Mouse (Mus musculus): ENCODE measurements around the gene Zcchc7. TPM values are rescaled to one million over a fixed set of nuclear protein-coding genes. Genes with fewer than 3 reads are reported as not detected.
"Not testable (repeated sequence)": the region's sequence is repeated elsewhere in the genome, so short reads cannot be mapped to it uniquely, and the experiment has no call there.

Zcchc7 gene
- polyA plus RNA-seq, 1 experiment from 2014 or later: 25.3 TPM

DNA sequence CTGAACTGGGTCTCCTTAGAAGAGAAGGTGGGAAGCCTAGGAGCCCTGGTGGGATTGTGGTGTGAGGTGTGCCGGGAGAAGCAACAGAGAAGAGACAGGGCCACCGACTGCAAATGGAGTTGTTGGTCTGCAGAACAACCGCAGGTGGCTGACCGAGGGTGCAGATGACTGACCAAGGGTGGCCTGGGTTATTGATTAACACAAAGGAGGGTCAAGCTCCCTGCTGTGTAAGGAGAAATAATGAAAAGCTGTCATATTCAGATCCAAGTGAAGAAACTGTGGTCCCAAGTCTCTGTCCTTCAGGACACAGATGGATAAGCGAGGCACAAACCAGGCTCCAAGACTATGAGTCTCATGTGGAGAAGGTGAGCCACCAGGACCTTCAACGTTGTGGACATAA lies 187.8 kb downstream of the Zcchc7 start:
- ATAC-seq (replicated peaks; ENCODE audit: insufficient number of reproducible peaks, insufficient read depth, low FRiP score, low read depth): no peak
- Histone ChIP-seq H3K4me2 (no peak overlapping the region), H3K4me1 (replicated peaks) (no peaks in the 10 kb centered on the region), H3K4me3 (no peak overlapping the region), H3K27ac (no peak overlapping the region), H3K36me3 (no peaks in the 10 kb centered on the region), H3K27me3 (no peaks in the 10 kb centered on the region), H3K9me3 (replicated peaks) (no peaks in the 10 kb centered on the region), H3K9ac (no peak overlapping the region)
- 83% methylated on average over 6 of the region's 6 CpGs for WGBS

DNA sequence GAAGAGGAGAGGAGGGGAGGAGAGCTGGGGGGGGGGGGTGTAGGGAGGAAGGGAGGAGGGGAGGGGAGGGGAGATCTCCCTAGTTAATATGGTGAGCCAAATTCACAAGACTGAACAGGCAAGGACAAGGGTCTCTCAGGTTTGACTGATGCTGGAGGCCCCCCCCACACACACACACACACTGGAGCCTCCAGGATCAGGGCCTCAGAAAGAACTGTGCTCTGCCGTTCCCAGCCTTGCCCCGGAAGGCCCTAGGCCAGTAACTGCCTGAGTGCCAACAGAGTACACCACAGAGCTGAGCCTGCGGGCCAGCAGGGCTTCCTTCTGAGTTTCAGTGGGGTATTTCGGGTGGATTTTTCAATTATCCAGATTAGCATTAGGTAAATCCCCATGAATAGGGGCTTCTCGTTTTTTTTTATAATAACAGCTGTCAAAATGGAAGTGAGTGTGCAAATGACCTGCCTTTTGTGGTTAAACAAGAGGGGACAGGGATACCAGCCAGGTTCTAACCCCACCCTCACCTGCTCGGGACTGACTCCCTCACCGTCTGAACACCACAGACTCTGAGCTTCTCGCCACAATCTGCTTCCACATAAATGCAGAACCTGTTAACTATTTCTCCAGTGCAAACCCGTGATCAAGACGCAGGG lies 188.9 kb downstream of the Zcchc7 start:
- Histone ChIP-seq H3K27me3 (no peaks in the 10 kb centered on the region), H3K4me2 (no peak overlapping the region), H3K9me3 (replicated peaks) (no peaks in the 10 kb centered on the region), H3K4me1 (replicated peaks) (no peaks in the 10 kb centered on the region), H3K36me3 (no peaks in the 10 kb centered on the region), H3K4me3 (no peak overlapping the region), H3K27ac (no peak overlapping the region), H3K9ac (no peak overlapping the region)
- WGBS: 75% methylated on average over 10 of the region's 10 CpGs
- ATAC-seq (replicated peaks; ENCODE audit: insufficient number of reproducible peaks, insufficient read depth, low FRiP score, low read depth): no peak

DNA sequence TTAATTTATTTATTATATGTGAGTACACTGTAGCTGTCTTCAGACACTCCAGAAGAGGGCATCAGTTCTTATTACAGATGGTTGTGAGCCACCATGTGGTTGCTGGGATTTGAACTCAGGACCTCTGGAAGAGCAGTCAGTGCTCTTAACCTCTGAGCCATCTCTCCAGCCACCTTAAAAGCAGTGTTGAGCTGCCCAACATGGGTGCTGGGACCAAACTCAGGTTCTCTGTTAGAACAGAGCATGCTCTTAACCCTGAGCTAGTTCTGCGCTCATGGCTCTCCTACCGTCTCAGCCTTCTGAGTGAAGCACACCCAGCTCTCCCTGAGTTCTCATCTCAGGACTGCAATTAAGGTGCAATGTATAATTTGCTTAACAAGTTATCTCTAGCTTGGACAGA lies 190.4 kb downstream of the Zcchc7 start:
- H3K4me3 ChIP-seq; ATAC-seq (replicated peaks; ENCODE audit: insufficient number of reproducible peaks, insufficient read depth, low FRiP score, low read depth): not testable (repeated sequence)

DNA sequence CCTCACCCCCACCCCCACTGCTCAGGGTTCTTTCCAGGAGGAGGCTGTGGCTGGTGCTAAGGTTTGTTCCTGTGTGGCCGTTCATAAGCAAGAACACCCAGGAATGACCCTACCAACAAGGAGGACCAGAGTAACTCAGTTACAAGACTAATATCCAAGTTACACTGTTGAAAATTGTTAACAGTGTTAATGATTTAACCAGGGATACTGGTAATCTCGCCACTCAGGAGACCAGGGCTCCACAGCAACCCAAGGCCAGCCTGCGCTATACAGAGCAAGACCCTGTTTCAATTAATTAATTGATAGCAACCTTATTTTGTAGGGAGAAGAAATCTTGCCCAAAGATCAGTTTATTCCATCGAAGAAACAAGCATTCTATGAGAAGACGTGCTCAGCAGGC lies 191.8 kb downstream of the Zcchc7 start:
- no peak for ATAC-seq (replicated peaks; ENCODE audit: insufficient number of reproducible peaks, insufficient read depth, low FRiP score, low read depth)
- 84% methylated on average over 5 of the region's 5 CpGs for WGBS
- Histone ChIP-seq H3K9ac (no peak overlapping the region), H3K4me1 (replicated peaks) (no peaks in the 10 kb centered on the region), H3K27ac (no peak overlapping the region), H3K36me3 (no peaks in the 10 kb centered on the region), H3K4me3 (no peak overlapping the region), H3K4me2 (no peak overlapping the region), H3K27me3 (no peaks in the 10 kb centered on the region), H3K9me3 (replicated peaks) (no peaks in the 10 kb centered on the region)

More for the DNA sequence above, 190.4 kb downstream of the Zcchc7 start:
- H3K4me1 ChIP-seq (replicated peaks); H3K27me3 ChIP-seq; H3K9ac ChIP-seq; H3K36me3 ChIP-seq; H3K4me2 ChIP-seq; H3K9me3 ChIP-seq (replicated peaks); H3K27ac ChIP-seq: not testable (repeated sequence)
- WGBS: 91% methylated on average over 2 of the region's 2 CpGs

DNA sequence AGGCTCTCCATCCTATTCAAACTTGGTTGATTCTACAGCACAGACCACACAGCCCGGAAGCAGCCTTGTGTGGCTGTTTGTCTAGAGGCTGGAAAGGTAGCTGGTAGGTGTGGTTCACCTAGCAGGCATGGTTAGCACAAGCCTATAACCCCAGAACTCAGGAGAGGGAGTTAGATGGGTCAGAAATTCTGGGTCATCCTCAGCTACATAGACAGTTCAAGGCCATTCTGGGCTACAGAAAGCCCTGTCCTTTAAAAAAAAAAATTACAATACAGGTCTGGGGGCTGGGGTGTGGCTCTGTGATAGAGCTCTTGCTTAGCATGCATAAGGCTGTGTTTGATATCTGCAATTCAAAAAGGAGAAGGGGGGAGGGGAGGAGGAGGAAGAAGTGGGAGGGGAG lies 192.6 kb downstream of the Zcchc7 start:
- H3K4me3 ChIP-seq: no peak overlapping the region
- ATAC-seq (replicated peaks; ENCODE audit: insufficient number of reproducible peaks, insufficient read depth, low FRiP score, low read depth): no peak
- 81% methylated on average over 1 of the region's 1 CpGs for WGBS

DNA sequence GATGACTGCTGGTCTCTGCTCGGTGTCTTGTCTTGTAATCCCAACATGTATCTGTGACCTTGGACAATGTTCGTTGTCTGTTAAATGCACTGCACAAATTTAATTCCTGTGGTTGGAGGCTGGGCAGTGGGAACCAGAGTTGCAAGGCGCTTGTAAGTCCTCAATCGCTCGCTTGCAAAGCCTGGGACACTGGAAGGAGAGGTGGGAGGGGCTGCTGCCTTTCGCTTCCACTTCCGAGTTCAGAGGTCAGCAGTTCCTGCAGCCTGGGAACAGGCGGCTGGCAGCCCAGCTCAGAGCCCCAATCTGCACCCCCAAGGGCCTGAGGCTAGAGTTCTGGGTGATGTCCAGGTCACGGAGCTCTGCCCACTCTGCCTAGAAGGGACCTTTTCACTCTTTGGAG lies 197.4 kb downstream of the Zcchc7 start:
- no peaks in the 10 kb centered on the region for H3K27me3 ChIP-seq
- no peak overlapping the region for H3K27ac ChIP-seq
- no peak overlapping the region for H3K9ac ChIP-seq
- no peaks in the 10 kb centered on the region for H3K36me3 ChIP-seq
- no peaks in the 10 kb centered on the region for H3K4me1 ChIP-seq (replicated peaks)
- no peak overlapping the region for H3K4me2 ChIP-seq
- 77% methylated on average over 9 of the region's 9 CpGs for WGBS
- H3K9me3 ChIP-seq (replicated peaks): no peaks in the 10 kb centered on the region
- no peak overlapping the region for H3K4me3 ChIP-seq
- ATAC-seq (replicated peaks; ENCODE audit: insufficient number of reproducible peaks, insufficient read depth, low FRiP score, low read depth): no peak

More for the DNA sequence above, 192.6 kb downstream of the Zcchc7 start:
- no peak overlapping the region for H3K4me2 ChIP-seq
- H3K9ac ChIP-seq: no peak overlapping the region
- no peaks in the 10 kb centered on the region for H3K27me3 ChIP-seq
- no peak overlapping the region for H3K27ac ChIP-seq
- no peaks in the 10 kb centered on the region for H3K4me1 ChIP-seq (replicated peaks)
- H3K36me3 ChIP-seq: no peaks in the 10 kb centered on the region
- H3K9me3 ChIP-seq (replicated peaks): no peaks in the 10 kb centered on the region

DNA sequence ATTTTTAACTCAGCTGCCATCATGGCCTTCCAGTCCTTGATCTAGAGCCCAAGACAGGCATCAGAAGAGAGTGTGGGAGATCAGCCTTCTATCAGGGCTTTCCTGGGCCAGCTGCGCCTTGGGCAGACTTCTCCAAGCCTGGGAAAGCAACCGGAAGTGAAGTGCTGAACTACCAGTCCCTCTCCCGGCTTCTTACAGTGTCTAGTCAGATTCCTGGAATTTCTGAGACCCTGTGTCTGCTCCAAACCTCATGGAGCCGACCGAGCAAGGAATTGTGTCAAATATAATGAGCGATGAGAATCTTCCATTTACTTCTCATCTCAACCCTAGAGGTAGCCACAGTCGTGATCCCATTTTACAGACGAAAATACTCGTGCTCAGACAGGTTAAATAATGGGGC lies 203.1 kb downstream of the Zcchc7 start:
- Histone ChIP-seq H3K9ac (no peak overlapping the region), H3K27me3 (no peaks in the 10 kb centered on the region), H3K27ac (no peak overlapping the region), H3K36me3 (no peaks in the 10 kb centered on the region), H3K4me1 (replicated peaks) (no peaks in the 10 kb centered on the region), H3K9me3 (replicated peaks) (no peaks in the 10 kb centered on the region), H3K4me3 (no peak overlapping the region), H3K4me2 (no peak overlapping the region)
- ATAC-seq (replicated peaks; ENCODE audit: insufficient number of reproducible peaks, insufficient read depth, low FRiP score, low read depth): no peak
- WGBS: 74% methylated on average over 9 of the region's 9 CpGs

DNA sequence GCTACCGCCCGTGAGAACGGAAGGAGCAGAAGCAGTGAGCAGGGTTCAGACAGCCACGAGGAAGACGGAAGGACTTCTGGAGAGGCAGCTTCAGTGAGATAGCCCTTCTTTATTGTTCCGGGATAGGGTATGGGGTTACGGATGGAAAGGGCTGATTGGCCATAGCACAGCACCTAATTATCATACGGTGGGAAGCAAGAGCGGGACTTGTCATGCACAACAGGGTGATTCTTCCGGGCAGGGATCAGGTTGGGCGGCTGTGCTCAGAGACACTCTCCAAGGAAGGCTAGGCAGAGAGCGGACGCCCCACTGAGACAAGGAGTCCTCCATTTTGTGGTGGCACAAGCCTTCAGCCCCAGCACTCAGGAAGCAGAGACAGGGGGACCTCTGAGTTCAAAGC lies 203.5 kb downstream of the Zcchc7 start:
- Histone ChIP-seq H3K4me1 (replicated peaks) (no peaks in the 10 kb centered on the region), H3K4me2 (no peak overlapping the region), H3K9me3 (replicated peaks) (no peaks in the 10 kb centered on the region), H3K4me3 (no peak overlapping the region), H3K27ac (no peak overlapping the region), H3K36me3 (no peaks in the 10 kb centered on the region), H3K9ac (no peak overlapping the region), H3K27me3 (no peaks in the 10 kb centered on the region)
- WGBS: 91% methylated on average over 13 of the region's 13 CpGs
- ATAC-seq (replicated peaks; ENCODE audit: insufficient number of reproducible peaks, insufficient read depth, low FRiP score, low read depth): no peak

DNA sequence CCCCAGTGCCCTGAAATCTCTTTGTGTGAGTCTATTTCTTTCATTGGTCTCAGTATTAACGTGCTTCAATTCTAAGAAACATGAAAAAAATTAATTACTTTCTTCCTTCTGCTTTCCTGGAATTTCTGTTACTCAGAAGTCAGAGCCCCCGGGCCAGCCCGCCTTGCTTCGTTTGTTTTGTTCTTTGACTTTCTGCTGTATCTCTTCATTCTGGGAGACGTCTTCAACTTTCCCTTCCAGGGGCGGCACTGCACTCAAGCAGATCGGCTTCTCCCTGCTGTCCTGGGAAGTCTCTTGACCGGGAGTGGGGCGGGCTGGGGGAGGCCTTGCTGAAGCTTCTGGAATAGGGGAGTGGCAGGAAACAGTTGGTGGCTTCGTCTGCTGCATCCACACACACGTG lies 207.5 kb downstream of the Zcchc7 start:
- ATAC-seq (replicated peaks; ENCODE audit: insufficient number of reproducible peaks, insufficient read depth, low FRiP score, low read depth): no peak
- WGBS: 68% methylated on average over 11 of the region's 11 CpGs

DNA sequence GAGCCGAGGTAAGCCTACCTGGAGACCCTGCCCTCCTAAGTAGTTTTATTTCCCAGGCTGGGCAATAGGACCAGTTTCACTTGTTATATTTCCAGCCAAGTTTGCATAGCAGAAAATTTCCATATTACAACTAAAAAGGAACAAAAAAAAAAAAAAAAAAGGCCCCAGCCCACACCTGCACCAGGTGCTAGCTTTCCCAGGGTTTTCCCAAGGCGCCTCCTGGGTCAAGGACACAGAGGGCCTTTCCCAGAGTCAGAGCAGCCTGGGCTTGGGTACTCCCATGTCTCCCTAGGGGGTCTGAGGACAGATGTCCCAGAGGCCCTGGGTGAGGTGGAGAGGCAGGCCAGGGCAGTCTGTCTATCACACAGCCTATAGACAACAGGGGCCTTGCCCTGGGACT lies 209.5 kb downstream of the Zcchc7 start:
- Histone ChIP-seq H3K9me3 (replicated peaks) (no peaks in the 10 kb centered on the region), H3K4me3 (no peak overlapping the region), H3K4me2 (no peak overlapping the region), H3K27ac (no peak overlapping the region), H3K27me3 (no peaks in the 10 kb centered on the region), H3K9ac (no peak overlapping the region), H3K36me3 (no peaks in the 10 kb centered on the region), H3K4me1 (replicated peaks) (no peaks in the 10 kb centered on the region)
- no peak for ATAC-seq (replicated peaks; ENCODE audit: insufficient number of reproducible peaks, insufficient read depth, low FRiP score, low read depth)
- 83% methylated on average over 2 of the region's 2 CpGs for WGBS

More for the DNA sequence above, 207.5 kb downstream of the Zcchc7 start:
- Histone ChIP-seq H3K27ac (no peak overlapping the region), H3K4me1 (replicated peaks) (no peaks in the 10 kb centered on the region), H3K9me3 (replicated peaks) (no peaks in the 10 kb centered on the region), H3K4me3 (no peak overlapping the region), H3K36me3 (no peaks in the 10 kb centered on the region), H3K27me3 (no peaks in the 10 kb centered on the region), H3K4me2 (no peak overlapping the region), H3K9ac (no peak overlapping the region)

DNA sequence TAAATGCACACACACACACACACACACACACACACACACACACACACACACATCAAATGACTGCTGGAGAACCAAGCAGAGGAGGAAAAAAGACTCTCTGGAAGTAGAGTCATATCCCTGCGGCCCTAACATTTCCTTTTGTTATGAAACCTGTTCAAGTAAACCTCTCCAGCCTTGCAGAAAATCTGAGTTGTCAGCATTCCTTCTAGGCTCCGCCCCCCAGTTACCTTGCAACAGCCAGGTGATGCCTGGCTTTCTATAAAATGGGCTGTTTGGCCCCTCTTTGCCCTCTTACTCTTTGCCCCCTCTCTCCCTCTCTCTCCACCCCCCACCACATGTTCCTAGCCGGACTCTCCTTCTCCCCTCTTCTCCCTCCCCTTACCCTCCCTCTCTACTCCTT lies 210.1 kb downstream of the Zcchc7 start:
- no peak overlapping the region for H3K9ac ChIP-seq
- H3K4me3 ChIP-seq: no peak overlapping the region
- WGBS: 70% methylated on average over 3 of the region's 3 CpGs
- no peak overlapping the region for H3K4me2 ChIP-seq
- no peaks in the 10 kb centered on the region for H3K9me3 ChIP-seq (replicated peaks)
- no peak for ATAC-seq (replicated peaks; ENCODE audit: insufficient number of reproducible peaks, insufficient read depth, low FRiP score, low read depth)
- no peaks in the 10 kb centered on the region for H3K27me3 ChIP-seq
- no peak overlapping the region for H3K27ac ChIP-seq
- H3K36me3 ChIP-seq: no peaks in the 10 kb centered on the region
- no peaks in the 10 kb centered on the region for H3K4me1 ChIP-seq (replicated peaks)

DNA sequence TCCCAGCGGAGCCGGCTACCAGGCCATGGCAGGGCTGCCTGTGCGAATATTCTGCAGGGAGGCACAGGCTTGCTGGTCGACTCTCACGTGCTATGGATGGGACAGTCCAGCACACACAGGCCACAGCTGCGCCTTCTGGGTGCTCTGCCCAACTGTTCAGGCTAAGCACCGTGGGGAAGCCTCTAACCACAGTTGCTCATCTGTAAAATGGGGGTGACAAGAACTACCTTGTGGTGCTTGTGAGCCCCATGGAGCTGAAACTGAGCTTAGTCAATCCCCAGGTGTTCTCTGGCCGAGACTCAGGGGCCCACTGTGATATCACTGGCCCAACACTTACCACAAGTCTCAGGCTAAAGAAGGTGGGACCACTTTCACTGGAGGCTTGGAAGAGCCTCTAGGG lies 211.7 kb downstream of the Zcchc7 start:
- Histone ChIP-seq H3K4me1 (replicated peaks) (peaks cover 3% of the 10 kb centered on the region; the same call in 1 of the 2 replicates), H3K36me3 (no peaks in the 10 kb centered on the region), H3K4me2 (no peak overlapping the region), H3K9me3 (replicated peaks) (no peaks in the 10 kb centered on the region), H3K27ac (no peak overlapping the region), H3K9ac (no peak overlapping the region), H3K4me3 (no peak overlapping the region), H3K27me3 (no peaks in the 10 kb centered on the region)
- ATAC-seq (replicated peaks; ENCODE audit: insufficient number of reproducible peaks, insufficient read depth, low FRiP score, low read depth): no peak
- 82% methylated on average over 8 of the region's 8 CpGs for WGBS
